Mouse (Mus musculus): ENCODE measurements around the gene Fam110c.

The Fam110c gene

GRCm38 (mm10) chr12:31101821-31102220 lies 28.2 kb downstream of the Fam110c start:
- DNase-seq (ENCODE audit: low spot score in 2 of 2): no peak

GRCm38 (mm10) chr12:31116005-31116466 lies 42.4 kb downstream of the Fam110c start:
- DNase-seq (ENCODE audit: low spot score in 2 of 2): peak in 1 of 2 experiments; percentile 50

GRCm38 (mm10) chr12:31120535-31120934 lies 46.9 kb downstream of the Fam110c start:
- no peak for DNase-seq (ENCODE audit: low spot score in 2 of 2)

DNA sequence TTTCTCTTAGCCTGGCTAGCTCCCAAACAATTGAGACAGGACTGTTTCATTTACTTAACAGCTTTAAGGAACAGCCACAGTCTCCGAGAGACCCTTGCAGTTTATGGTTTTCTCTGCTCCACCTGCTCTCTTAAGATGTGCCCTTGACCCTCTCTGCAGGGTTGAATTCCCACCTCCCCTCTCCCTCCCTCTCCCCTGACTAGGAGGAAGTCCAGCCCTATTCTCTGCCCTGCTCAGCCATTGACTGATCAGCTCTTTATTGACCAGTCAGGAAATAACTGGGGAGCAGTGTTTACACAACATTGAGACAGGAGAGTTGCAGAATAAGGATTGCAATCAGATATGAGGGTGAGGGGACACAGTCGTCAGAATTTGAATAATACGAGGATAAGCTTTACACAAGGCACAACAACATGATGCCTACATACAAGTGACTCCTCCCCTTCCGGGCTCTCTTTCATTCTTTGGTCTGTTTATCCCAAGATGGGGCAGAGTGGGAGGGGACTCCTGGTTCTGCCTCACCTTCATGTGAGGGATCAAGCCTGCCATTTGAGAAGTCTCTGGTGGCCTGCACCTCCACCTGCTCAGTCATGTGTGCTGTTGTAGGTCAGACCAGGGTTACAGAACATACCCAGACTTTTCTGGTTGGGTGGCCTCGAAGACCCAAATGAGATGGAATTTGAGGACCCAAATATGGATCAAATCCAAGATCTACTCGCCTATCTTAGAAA lies 49.4 kb downstream of the Fam110c start:
- DNase-seq (ENCODE audit: low spot score in 2 of 2): no peak

DNA sequence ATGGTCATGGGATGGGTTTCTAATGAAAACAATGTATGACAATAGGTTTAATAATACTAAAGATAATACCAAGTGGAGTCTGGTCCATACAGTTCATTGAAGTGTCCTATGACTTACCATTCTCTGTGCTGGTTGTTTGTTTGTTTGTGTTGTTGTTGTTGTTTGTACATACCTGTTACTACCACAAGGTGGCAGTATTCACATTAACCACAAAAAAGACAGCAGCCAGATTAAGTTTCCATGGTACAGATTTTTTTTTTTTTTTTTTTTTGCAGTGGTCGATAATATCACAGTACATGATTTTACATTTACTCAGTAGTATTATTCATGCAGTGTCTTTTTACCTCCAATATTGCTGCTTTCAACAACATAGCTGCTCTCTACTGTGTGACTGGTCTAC lies 52.4 kb downstream of the Fam110c start:
- DNase-seq (ENCODE audit: low spot score in 2 of 2): no peak

DNA sequence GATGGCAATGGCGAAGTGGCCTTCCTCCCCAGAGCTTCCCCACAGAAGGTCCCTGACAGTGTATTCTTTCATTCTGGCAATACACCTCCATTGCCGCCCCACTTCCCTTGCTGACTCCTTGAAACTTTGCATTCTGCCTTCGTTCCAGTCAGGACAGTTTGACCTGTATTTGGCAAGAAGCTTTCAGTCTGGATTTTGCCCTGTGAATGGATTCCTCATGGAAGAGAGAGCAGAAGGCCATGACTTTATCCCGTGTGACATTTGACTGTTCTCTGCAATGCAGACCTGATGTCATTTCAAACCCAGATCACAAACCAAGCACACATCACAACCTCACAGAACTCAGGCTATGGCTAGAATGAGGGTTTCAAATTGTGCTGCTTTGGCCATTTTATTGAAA lies 55.9 kb downstream of the Fam110c start:
- DNase-seq (ENCODE audit: low spot score in 2 of 2): no peak
